Mouse (Mus musculus) lung, adult 2 months (tissue): ENCODE results near the gene Parp9. TPM values are rescaled to one million over a fixed set of nuclear protein-coding genes. Genes with fewer than 3 reads are reported as not detected.

Experiments used
- DNase-seq: peaks from one replicate; pipeline ENCODE4 v3.0.0; 2022
- H3K4me1 ChIP-seq: fragments of 200-500 bp; 2 replicates; pipeline ENCODE4 v1.6.1; 2011; ENCODE audit warnings: low read length; ENCODE audit not compliant: control insufficient read depth, insufficient read depth
- H3K4me3 ChIP-seq: fragments of 200-500 bp; replicated peaks from 2 replicates; pipeline ENCODE3; 2011; ENCODE audit warnings: low read depth, mild to moderate bottlenecking, control low read depth, low read length; ENCODE audit errors: extremely low read depth
- CTCF ChIP-seq: fragments of 200-500 bp; IDR thresholded peaks from 2 replicates; pipeline ENCODE4 v1.5.1; 2011; ENCODE audit warnings: mild to moderate bottlenecking, low read length, control low read depth; ENCODE audit not compliant: insufficient read depth
- POLR2A ChIP-seq: fragments of 200-500 bp; IDR thresholded peaks from 2 replicates; pipeline ENCODE4 v1.6.1; 2011; ENCODE audit warnings: low read depth, mild to moderate bottlenecking, control low read depth, low read length, borderline replicate concordance; ENCODE audit errors: extremely low read depth
- WGBS: fragments of 180-500 bp; shearing (Covaris S2); methylation state at CpG from one replicate; pipeline ENCODE4 v1.1.7; 2018; 5-methylcytosine and 5-hydroxymethylcytosine counted together
- polyA plus RNA-seq: library from polyadenylated mRNA; depleted of rRNA; stranded (reverse); fragments of >200 nt; gene quantifications from 2 replicates; pipeline ENCODE4 v1.2.3, GENCODE M21; 2012

Gene Parp9
- polyA plus RNA-seq, 1 experiment, result 8.2 TPM

DNA sequence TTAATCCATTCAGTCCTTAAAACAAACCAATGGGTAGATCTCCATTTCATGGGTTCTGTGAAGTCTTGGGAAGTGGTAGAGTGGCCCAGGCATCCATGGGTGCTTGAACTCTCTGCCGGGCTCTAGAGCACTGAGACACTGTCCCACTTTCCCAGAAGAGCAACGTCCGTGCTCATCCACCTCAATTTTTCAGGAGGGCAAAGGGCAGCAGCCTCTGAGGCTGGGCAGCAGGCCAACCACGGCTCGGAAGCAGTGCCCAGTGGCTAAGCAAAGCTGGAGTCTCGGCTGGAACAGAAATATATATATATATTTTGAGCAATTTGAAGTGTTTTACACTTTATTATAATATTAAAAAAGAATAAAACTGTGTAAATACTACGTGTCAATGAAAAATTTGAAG is 31.4 kb upstream of the Parp9 start:
- no peaks in the 10 kb centered on the region for H3K4me1 ChIP-seq
- no peak overlapping the region for H3K4me3 ChIP-seq
- 64% methylated on average over 7 of the region's 7 CpGs for WGBS
- no peak for DNase-seq
- TF ChIP-seq POLR2A (no peak), CTCF (no peak)

DNA sequence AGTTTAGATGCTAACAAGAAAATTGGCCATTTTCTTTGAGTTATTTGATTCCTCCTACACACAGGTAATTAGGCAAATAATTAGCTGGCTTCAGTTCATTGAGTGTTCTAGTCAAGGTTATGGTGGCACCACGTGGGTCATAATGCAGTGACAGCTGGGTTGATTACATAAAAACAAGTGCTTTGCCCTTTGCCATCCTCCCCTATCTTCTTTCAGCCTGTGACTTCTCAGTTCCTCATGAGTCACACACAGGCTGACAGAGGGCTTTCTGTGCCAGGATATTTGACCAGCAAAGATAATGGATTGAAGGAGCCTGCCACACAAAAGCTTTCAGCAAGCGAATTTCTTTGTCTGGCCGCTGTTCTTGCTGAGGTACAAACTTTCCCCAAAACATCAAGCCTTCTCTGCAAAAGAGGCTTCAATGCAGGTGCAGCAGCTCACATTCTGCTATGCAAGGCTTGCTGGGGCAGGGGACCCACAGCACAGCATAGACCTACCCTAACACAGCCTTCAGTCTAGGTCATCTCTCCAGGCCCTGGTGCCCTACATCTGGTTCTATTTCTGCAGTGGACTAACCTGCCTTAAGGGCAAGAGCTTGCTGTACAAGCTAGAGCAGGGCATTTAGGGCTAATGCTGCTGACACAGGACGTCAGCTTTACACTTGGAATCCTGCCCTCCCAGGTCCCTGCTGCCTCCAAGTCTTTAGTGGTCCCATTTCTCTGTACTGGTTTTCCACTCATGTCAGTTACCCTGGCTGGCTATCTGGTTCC is 30.7 kb upstream of the Parp9 start:
- no peak overlapping the region for H3K4me3 ChIP-seq
- H3K4me1 ChIP-seq, result no peaks in the 10 kb centered on the region
- TF ChIP-seq POLR2A, result no peak
- no peak for TF ChIP-seq CTCF
- DNase-seq, result no peak
- 57% methylated on average over 4 of the region's 4 CpGs for WGBS

DNA sequence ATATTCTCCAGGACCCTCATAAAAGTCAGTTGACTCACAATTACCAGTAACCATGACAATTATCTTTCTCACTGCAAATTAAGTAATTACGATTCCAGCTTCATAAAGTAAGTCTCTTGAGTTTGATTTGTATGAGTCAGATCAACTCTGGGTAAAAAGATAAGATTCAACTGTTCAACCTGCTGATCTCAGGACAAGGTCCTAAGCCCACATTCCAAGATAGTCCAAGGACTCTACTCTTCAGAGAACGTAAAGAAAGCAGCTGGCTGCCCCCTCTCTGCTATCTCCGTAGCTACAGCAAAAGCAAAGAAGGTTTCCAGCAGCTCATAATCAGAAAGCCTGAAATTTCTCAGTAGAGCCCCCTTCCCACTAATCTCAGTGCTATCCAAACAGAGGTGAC is 26.8 kb upstream of the Parp9 start:
- H3K4me3 ChIP-seq, result no peak overlapping the region
- no peaks in the 10 kb centered on the region for H3K4me1 ChIP-seq
- no peak for DNase-seq
- WGBS, result 60% methylated on average over 3 of the region's 3 CpGs
- TF ChIP-seq POLR2A, result no peak
- no peak for TF ChIP-seq CTCF

DNA sequence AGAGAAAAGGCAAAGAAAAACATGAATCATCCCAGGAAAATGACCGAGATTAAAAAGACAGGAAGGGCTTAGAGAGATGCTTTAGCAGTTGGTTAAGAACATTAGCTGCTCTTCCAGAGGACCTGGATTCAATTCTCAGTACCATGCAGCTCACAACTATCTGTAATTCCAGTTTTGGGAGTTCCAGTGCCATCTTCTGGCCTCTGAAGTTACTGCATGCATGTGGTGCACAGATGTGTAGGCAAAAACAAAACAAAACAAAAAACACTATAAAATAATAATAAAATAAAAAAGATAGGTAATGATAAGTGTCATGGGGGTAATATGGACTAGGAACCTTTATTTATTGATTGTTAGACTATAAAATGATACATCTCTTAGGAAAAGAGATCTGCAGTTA is 24.7 kb upstream of the Parp9 start:
- WGBS, result 94% methylated on average over 1 of the region's 1 CpGs
- no peak for TF ChIP-seq POLR2A
- TF ChIP-seq CTCF, result peak; percentile 38; the same call in 1 of the 2 replicates
- no peak for DNase-seq
- Histone ChIP-seq H3K4me1 (peaks cover 1% of the 10 kb centered on the region), H3K4me3 (no peak overlapping the region)

DNA sequence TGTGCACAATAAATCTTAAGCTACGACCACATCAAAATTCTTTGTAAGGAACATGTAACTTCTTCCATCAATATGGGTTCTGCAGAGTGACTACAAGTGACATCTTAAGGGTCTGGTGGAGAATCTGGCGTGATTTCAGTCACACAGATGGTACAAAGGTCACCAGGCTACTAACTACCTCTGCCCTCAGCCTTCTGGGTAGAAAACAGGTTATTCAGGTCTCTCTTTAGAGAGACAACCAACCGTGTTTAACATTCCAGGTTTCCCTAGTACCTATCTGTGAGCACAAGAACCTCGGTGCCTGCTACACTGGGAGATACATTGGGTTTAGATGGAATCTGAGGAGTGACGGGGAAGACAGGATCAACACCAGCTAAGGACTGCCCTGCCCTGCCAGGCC is 24.0 kb upstream of the Parp9 start:
- H3K4me3 ChIP-seq, result no peak overlapping the region
- no peak for DNase-seq
- WGBS, result 59% methylated on average over 5 of the region's 5 CpGs
- H3K4me1 ChIP-seq, result peaks cover 9% of the 10 kb centered on the region
- TF ChIP-seq POLR2A (no peak), CTCF (no peak)

DNA sequence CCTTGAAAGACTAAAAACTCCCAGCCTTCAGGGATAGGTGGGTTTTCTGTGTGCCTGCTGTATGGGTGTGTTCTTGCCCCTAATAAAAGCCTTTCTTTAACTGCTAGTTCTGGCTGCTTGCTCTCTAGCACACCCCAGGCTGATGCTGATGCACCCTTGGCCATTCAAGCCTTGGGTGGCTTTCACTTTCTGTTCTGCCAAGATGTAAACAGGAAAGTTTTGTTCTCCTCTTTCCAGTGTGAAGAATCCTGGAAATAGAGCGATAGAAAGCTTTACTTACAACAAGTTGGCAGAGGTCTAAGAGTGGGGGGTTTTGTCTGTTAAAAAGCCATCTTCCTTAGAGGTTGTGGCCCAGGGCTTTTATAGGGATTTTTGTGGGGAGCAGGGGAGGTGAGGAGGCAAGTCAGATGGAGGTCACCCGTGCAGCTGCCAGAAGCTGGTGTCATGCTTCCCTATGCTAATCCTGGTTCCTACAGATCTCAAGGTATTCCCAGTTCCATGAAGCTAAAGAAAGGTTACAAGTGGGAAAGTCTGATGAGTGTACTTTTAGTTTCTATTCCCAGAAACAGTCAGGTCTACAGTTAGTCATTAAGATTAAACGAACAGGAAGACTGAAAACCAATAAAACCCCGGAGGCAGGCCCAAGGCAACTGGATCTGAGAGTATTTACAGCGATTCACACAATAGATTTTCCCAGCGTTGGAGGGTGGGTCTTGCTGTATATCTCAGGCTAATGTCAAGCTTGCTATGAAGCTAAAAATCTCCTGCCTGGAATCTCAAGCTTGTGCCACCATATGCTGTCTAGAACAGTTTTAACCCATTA is 19.3 kb upstream of the Parp9 start:
- TF ChIP-seq POLR2A (no peak), CTCF (no peak)
- Histone ChIP-seq H3K4me3 (peak overlapping the region; percentile 29), H3K4me1 (peaks cover 10% of the 10 kb centered on the region)
- 40% methylated on average over 6 of the region's 6 CpGs for WGBS
- DNase-seq, result no peak

DNA sequence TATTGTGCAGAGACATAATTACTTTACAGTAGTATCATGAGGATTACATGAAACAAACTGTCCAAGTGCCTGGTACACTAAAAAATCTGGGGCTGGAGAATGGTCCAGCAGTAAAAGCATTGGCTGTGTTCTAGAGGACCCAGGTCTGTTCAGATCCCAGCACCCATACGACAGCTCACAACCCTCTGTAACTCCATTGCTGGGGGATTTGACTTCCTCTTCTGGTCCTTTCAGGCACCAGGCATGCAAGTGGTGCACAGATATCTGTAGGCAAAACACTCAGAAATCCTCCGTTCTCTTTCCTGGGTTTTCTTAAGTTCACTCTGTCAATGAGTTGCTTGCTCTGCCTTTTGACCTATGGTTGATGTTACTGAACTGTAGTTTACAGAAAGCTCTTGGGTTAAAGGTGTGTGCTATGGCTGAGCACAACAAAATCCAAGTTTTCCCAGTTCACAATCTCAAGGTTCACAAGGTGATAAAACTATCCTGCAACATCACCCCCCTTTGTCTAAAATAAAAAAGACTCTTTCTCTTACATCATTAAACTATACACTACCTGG is 16.5 kb upstream of the Parp9 start:
- no peak for DNase-seq
- Histone ChIP-seq H3K4me3 (no peak overlapping the region), H3K4me1 (peaks cover 10% of the 10 kb centered on the region)
- WGBS, result 66% methylated on average over 2 of the region's 2 CpGs
- TF ChIP-seq CTCF, result no peak
- no peak for TF ChIP-seq POLR2A

DNA sequence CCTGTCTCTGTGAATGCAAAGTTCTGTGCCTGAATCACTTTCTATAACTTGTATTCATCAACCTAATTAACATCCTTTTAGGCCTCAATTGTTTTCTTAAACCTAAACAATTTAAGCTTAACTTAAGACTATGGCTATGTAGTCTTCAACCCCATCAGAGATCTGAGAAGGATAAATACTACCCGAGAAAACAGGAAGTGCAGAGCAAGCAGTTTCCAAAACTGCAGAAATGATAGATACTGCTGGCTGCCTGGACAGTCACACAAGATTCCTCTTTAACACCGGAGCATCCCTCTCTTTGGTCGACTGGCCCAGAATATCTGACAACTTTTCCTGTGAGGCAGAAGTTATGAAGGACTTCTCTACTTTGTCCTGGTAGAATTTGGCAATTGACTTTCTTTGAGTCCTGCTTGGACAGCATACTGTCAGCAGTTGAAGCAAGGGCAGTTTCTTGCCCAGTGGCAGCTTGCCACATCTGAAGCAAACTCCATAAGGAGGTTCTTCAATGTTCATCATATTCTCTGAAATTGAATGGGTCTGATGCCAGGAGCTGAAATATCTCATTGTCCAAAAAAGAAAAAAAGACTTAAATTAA is 15.9 kb upstream of the Parp9 start:
- no peak for DNase-seq
- Histone ChIP-seq H3K4me1 (peaks cover 10% of the 10 kb centered on the region), H3K4me3 (no peak overlapping the region)
- WGBS, result 60% methylated on average over 3 of the region's 3 CpGs
- TF ChIP-seq POLR2A, result no peak

DNA sequence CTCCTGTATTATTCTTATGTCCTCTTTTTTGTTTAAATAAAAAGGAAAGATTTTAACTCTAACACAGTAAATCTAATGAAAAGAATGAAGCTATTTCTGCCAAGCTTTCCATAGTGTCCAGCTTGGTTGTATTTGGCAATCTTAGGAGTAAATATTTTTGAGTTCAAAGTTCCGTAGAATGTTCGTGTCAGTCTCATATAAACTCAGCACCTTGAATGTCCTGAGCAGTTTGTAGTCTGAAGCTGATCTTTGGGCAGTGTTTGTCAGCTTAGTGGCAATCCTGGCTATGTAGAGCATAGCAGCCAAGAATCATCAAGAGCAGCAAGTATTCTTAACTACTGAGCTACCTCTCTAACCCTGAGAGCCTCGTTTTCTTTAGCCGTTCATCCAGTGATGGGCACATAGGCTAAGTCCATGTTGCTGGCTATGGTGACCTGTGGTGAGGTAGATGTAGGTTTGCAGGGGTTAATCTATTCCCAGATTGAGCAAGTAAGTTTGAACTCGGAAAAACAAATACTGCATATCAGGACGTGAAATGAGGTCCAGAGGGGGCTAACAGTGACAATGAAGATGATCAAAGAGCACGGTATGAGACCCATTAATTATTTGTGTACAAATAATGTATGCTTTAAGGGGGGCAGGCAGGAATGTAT is 14.6 kb upstream of the Parp9 start:
- no peak for DNase-seq
- WGBS, result 71% methylated on average over 7 of the region's 7 CpGs
- TF ChIP-seq CTCF, result no peak
- no peak for TF ChIP-seq POLR2A

More for the DNA sequence above, 14.6 kb upstream of the Parp9 start:
- H3K4me3 ChIP-seq, result no peak overlapping the region
- H3K4me1 ChIP-seq, result peaks cover 7% of the 10 kb centered on the region
